Mouse (Mus musculus): ENCODE measurements at regions not wholly inside any gene's neighbourhood (a gene's known extent, or its start where the extent isn't known, plus 50 kb on each side); places are given as distances from the start of the nearest gene placed in this dataset.
A peak's percentile ranks its signal among the peaks of the same experiment; 100 is the strongest.

- Histone ChIP-seq H3K27me3 (ENCODE audit: insufficient read depth, low read length) (no peaks in the 10 kb centered on the region), H3K36me3 (ENCODE audit: insufficient read depth, low read length) (no peaks in the 10 kb centered on the region), H3K9me3 (ENCODE audit: low read length) (no peaks in the 10 kb centered on the region), H3K4me3 (ENCODE audit: low read length) (no peak overlapping the region), H3K4me2 (ENCODE audit: low read depth, low read length) (no peak overlapping the region), H3K9ac (replicated peaks; ENCODE audit: low read length) (no peak overlapping the region), H3K4me1 (ENCODE audit: insufficient read depth, low read length) (peaks cover 3% of the 10 kb centered on the region; the same call in 1 of the 2 replicates), H3K27ac (no peak overlapping the region)
- no peak for DNase-seq (ENCODE audit: low spot score)
- no peak for TF ChIP-seq CTCF (IDR thresholded peaks at IDR 0.05; ENCODE audit: low read depth)
- whole genome bisulfite sequencing, result 50% methylated on average over 3 of the region's 3 CpGs
- no peak for ATAC-seq
Observed at GRCm38 (mm10) chr3:135990338-135990737, 165.3 kb downstream of the Slc39a8 start.

- WGBS, result 51% methylated on average over 7 of the region's 7 CpGs
- DNase-seq (ENCODE audit: low spot score), result peak; percentile 23
Observed at GRCm38 (mm10) chr3:135990814-135991454, 165.9 kb downstream of the Slc39a8 start.

GRCm38 (mm10) chr3:136000592-136001160, 175.6 kb downstream of the Slc39a8 start:
- no peak overlapping the region for H3K4me3 ChIP-seq (ENCODE audit: low read length)
- no peak overlapping the region for H3K9ac ChIP-seq (replicated peaks; ENCODE audit: low read length)
- H3K4me2 ChIP-seq (ENCODE audit: low read depth, low read length), result no peak overlapping the region
- no peaks in the 10 kb centered on the region for H3K27me3 ChIP-seq (ENCODE audit: insufficient read depth, low read length)
- ATAC-seq (no peak), DNase-seq (ENCODE audit: low spot score) (peak; percentile 11)
- H3K9me3 ChIP-seq (ENCODE audit: low read length), result no peaks in the 10 kb centered on the region
- no peak for TF ChIP-seq CTCF (IDR thresholded peaks at IDR 0.05; ENCODE audit: low read depth)
- no peaks in the 10 kb centered on the region for H3K4me1 ChIP-seq (ENCODE audit: insufficient read depth, low read length)
- H3K36me3 ChIP-seq (ENCODE audit: insufficient read depth, low read length), result no peaks in the 10 kb centered on the region
- WGBS, result 81% methylated on average over 1 of the region's 1 CpGs
- no peak overlapping the region for H3K27ac ChIP-seq

More at GRCm38 (mm10) chr3:135990814-135991454, 165.9 kb downstream of the Slc39a8 start:
- Histone ChIP-seq H3K27me3 (ENCODE audit: insufficient read depth, low read length) (no peaks in the 10 kb centered on the region), H3K4me2 (ENCODE audit: low read depth, low read length) (no peak overlapping the region), H3K36me3 (ENCODE audit: insufficient read depth, low read length) (no peaks in the 10 kb centered on the region), H3K4me1 (ENCODE audit: insufficient read depth, low read length) (peaks cover 3% of the 10 kb centered on the region; the same call in 1 of the 2 replicates), H3K27ac (no peak overlapping the region), H3K9ac (replicated peaks; ENCODE audit: low read length) (no peak overlapping the region), H3K9me3 (ENCODE audit: low read length) (no peaks in the 10 kb centered on the region), H3K4me3 (ENCODE audit: low read length) (no peak overlapping the region)
- TF ChIP-seq CTCF (IDR thresholded peaks at IDR 0.05; ENCODE audit: low read depth), result no peak
- no peak for ATAC-seq
